Mouse (Mus musculus) gonadal fat pad, adult 2 months (tissue): ENCODE measurements at regions not wholly inside any gene's neighbourhood (a gene's known extent, or its start where the extent isn't known, plus 50 kb on each side); places are given as distances from the start of the nearest gene placed in this dataset.

Experiments used
- DNase-seq: peaks from one replicate; pipeline ENCODE4 v3.0.0-alpha.2; 2012; ENCODE audit warnings: low read depth

DNA sequence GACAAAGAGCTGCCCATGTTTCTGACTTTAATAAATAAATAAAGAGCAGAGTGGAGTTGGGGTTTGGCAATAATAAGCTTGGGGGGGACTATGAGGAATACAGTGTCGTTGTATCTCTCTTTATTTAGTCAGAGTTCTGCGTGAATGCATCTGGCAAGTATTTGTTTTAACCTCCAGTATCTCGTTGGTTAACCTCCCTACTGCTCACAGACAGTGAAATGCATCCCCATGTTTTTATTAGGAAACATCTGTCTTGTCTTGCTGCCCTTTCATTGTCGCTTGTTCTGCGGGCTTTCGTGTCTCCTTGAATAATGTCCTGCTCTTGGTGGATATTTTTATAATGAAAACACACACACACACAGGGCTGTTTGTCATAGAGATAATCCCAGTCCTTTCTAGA lies 118.8 kb upstream of the Ccdc54 start:
- DNase-seq, result no peak

DNA sequence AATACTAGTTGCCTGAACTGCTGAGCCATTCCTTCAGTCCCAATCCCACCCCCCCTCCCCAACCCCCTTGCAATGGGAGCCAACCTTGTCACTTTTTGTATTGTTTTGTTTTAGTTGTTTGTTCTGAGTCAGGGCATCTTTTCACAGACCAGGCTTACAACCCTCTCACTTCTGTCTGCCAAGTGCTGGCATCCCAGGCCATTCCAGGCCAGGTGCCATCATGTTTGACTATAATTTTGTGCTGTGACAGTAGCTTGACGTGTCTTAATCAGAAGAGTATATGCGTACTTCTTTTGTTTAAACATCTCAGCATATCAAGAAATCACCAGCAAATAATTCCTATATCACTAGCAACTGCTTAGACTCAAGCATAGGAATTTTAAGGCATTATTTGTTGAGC lies 117.0 kb upstream of the Ccdc54 start:
- DNase-seq, result no peak

DNA sequence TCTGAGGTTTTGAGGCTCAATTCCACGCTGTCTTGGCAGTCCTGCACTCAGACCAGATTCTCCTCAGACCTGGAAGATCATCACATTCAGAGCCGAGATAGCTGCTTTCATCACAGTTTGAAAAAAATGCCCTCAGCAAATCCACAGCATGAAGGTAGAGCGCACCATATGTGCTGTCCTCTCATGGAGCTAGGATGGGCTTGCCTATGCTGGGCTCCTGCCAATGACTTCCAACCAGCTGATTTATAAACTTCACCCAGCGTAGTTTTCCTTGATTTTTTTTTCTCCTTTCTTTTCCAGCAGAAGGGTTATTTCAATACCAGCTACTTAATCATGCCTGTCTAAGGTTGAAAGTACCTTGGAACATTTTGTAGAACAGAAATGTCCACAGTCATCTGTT lies 115.0 kb upstream of the Ccdc54 start:
- no peak for DNase-seq

DNA sequence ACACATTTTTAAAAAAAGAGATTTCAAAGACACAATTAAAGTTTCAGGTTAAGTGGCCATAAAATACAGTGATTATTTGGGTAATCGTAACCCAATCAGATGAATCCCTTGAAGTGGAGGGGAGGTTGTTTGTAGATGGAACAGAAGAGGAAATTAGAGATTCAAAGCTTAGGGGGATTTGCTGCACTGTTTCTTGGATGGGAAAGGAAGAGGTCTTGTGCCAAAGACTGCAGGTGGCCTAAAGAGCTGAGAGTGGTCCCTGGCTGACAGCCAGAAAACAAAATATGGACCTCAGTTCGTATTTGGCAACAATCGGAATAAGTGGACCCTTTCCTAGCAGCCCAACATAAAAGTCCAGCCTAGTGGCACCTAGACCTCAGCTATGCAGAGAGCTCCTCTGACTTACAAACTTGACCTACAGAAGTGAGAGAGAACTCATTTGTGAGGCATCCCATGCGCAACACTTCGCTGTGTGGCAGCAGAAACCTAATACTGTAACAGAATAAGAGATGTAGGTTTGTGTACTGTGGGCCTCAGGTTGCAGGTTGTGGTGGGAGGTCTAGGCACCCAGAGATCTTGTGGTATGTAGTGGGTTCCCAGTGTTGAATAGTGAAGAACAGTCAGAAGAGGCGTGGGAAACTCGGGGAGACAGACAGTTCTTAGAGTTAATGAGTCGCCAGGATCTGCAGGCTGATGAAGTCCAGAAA lies 110.0 kb upstream of the Ccdc54 start:
- no peak for DNase-seq

DNA sequence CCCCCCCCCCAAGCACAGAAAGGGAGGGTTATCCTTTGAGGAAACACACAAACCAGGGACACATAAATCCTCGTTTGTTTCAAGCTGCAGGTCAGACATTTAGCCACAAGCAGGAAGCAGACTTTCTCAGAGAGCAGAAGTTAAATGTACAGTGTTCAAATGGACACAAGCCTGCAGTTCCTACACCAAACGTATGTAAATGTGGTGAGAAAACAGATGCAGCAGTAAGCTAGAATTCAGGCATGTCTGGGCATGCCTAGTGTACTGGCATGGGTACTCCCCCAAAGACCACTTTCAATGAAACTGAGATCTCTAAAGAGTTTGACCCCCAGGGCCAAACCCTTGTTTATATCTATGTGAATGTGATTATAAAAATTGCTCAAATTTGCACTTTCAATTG lies 109.2 kb upstream of the Ccdc54 start:
- DNase-seq, result no peak

DNA sequence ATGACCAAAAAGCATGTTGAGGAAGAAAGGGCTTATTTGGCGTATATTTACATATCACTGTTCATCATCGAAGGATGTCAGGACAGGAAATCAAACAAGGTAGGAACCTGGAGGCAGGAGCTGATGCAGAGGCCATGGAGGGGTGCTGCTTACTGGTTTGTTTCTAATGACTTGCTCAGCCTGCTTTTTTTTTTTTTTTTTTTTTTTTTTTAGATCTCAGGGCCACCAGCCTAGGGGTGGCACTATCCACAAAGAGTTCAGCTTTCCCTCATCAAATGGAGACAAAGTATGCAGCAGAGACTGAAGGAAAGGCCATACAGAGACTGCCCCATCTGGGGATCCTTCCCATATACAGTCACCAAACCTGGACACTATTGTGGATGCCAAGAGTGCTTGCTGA lies 106.8 kb upstream of the Ccdc54 start:
- no peak for DNase-seq

DNA sequence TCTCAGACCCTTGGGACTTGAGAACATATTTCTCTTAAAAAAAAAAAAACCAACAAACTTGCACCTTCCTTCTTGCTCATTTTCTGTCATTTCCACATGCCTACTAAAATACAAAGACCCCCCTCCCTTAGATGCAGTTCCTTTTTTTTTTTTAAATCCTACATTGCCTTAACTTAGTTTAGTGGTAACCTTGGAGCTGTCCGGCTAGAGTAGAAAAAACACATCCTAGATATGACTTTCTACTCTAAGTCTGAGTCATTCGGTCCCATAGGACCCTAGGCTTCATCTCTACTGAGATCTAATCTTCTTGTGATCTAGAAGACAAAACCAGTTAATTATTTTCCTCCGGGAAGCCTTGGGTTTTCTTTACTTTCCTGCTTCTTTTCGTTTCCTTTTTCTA lies 105.1 kb upstream of the Ccdc54 start:
- no peak for DNase-seq

DNA sequence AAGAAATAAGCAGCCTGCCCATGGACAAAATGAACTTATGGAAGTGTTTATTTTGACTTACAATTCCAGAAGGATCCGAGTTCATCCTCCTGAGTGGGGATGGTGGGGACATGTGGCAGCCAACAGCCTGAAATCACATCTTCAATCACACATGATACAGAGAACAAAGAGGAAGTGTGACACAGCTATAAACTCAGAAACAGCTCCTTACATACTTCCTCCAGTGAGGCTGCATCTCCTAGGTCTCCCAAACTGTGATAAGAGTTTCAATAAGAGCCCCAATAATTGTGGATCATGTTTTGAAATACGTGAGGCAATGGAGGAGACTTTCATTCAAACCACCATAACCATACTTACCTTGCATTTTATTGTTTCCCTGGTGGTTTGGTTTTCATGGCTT lies 103.1 kb upstream of the Ccdc54 start:
- no peak for DNase-seq

DNA sequence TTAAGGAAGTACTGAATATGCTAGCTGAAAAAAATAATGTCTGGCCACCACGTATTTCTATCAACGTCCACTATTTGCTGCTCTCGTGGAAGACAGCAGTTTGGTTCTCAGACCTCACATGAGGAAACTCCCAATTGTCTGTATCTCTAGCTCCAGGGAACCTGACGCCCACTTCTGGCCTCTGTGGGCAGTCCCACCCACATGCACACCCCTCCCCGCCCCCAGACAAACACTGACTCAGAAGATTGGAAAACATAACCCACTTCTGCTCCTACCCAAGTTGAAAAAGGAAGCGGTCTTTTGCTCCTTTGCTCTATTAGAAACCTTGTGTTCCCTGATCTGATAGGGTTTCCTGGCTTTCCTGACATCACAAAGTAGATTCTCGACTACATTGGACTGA lies 99.9 kb upstream of the Ccdc54 start:
- no peak for DNase-seq

DNA sequence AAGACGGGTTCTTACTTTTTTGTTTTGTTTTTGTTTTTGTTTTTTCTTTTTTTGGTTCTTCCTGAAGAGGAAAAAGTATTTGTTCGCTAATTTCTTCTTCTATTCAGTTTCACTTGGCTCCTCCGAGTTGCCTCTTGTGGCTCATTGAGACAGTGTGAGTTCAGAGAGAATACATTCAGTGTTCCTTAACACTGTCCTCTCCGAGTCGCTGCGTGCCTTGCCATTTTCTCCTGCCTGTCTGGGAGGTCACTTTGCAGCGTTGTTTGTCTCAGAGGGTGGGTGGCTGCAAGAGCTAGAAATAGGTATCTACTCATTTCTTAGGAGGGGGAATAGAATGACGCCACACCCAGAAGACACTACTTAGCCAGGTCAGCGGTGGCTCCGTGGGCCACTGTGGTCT lies 98.6 kb upstream of the Ccdc54 start:
- no peak for DNase-seq

DNA sequence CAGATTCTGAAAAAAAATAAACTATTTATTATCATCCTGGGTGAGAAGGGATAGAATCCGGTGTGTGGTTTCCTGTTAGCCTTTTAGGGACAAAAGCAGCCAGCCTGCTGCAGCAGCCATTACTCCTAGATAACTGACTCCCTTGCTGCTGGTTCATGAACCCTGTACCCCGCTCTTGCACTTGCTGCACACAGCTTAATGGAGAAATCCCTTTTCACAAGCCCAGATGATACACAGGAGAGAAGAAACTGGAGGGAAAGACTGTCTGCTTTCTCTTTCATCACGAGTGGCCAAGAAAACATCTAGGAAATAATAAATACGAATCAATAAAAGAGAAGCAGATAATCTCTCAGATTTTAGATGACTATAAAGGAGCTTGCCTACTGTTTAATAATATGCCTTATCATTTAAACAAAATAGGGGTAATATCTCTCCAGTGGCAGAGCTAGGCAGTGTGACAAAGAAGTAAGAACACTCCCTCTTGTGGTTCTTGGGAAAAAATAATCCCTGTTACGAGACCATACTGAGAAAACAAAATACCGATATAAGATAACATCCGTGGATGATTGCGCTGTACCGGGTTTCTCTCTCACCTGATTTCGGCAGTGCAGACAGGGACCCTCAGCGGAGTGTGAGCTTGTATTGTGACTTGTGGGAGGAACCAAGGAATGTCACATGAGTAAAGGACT lies 98.0 kb upstream of the Ccdc54 start:
- no peak for DNase-seq

DNA sequence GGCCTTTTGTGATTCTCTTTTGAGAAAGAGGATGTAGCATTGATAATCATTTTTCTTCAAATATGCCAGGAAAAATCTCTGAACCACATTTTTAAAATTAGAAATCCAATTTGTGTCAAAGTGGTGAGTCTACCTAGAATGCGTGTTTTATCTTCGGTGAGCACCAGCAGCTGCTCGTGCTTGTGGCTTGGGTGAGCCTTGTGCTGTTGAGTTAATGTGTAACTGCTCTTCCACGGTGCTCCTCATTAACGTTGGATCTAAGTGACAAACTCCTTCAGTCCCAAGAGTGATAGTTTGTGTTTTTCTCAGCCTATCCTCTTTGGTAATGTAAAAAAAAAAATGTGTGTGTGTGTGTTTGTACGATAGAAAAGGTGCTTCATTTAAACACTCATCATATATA lies 88.7 kb upstream of the Ccdc54 start:
- no peak for DNase-seq

DNA sequence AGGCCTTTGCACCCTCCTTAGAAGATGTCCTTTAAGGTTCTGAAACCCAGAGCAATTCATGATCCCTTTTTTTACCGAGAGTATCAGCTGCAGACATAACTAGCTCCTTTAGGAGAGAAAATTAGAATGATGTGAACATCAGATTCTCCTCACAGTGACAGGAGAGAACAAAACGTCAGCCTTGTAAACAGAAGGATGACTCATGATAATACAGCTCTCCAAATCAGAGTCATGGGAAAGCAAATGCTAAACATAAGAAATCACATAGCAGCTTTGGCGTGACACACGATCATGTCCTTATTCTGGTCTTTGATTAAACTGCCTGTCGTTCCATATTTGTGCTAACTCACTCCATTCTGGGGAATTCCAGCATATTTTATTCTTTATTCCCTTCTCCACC lies 82.4 kb upstream of the Ccdc54 start:
- no peak for DNase-seq

DNA sequence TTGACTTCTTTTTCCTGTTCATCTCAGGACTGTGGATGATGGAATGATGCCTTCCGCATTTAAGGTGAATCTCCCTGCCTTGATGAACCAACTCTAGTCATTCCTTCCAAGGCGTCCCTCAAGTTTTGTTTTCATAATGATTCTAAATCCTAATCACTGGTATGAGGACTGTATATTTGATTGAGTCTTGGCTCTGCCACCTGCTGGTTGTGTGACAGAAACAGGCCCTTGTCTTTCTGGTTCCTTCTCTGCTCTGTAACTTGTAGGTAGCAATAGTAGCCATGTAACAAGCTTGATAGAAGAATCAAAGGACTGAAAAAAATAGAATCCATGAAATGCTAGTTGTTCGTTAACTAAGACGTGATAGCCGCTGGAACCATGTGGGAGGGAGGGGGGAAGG lies 81.8 kb upstream of the Ccdc54 start:
- no peak for DNase-seq

DNA sequence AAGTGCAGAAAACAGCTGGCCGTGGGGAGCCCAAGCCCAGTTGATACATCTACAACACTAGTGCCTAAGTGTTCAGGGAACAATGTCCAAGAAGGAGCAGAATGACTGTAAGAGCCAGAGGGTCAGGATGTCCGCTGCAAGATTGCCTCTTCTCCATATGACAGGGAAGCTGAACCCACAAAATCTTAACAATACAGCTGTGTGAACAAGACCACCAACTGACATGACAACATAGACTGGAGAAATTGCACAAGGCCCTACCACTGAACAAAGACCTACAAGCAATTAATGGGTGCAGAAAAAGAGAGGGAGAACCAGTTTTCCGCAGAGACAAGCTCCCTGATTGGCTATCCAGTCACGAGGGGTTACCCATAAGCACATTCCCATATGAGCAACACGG lies 80.2 kb upstream of the Ccdc54 start:
- DNase-seq, result no peak

DNA sequence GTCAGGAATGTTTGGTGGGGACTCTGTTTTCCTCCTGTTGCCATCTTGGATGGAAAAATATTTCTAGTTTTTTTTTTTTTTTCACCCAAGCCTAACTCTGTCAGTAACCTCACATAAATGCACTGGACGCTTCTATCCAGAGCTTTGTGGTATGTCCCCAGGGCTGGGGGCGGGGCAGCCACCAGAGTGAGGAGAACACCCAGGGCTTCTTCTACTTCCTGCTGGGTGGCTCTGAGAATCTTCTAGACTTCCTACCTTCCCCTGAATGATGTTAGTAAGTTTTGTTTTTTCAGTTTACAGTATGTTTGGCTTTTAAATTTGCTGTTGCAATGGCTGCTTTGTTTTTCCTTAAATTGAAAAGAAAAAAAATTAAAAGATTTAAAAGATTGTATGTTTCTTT lies 73.3 kb upstream of the Ccdc54 start:
- DNase-seq, result no peak
